Mouse (Mus musculus) hindbrain, embryonic 16.5 days (tissue): ENCODE measurements at regions not wholly inside any gene's neighbourhood (a gene's known extent, or its start where the extent isn't known, plus 50 kb on each side); places are given as distances from the start of the nearest gene placed in this dataset.

ENCODE experiments used
- ATAC-seq: fragments of 200-750 bp; cut with Nextera tagmentation; 2 replicates; pipeline ENCODE4 v1.8.0; 2017; ENCODE audit warnings: moderate TSS enrichment, moderate library complexity
- H3K27ac ChIP-seq: fragments of 300-500 bp; sonication (generic); 2 replicates; pipeline ENCODE4 v1.5.1; 2014; ENCODE audit warnings: low read depth, mild to moderate bottlenecking, control low read depth, low read length, moderate library complexity
- H3K27me3 ChIP-seq: fragments of 300-500 bp; sonication (generic); replicated peaks from 2 replicates; pipeline ENCODE4 v1.6.1; 2014; ENCODE audit warnings: low read length; ENCODE audit not compliant: control insufficient read depth, insufficient read depth
- H3K36me3 ChIP-seq: fragments of 300-500 bp; sonication (generic); 2 replicates; pipeline ENCODE4 v1.6.1; 2014; ENCODE audit warnings: mild to moderate bottlenecking, low read length, moderate library complexity, mixed read lengths; ENCODE audit not compliant: control insufficient read depth, insufficient read depth
- H3K4me1 ChIP-seq: fragments of 300-500 bp; sonication (generic); 2 replicates; pipeline ENCODE4 v1.6.1; 2014; ENCODE audit warnings: low read depth, low read length; ENCODE audit not compliant: control insufficient read depth, insufficient read depth
- H3K4me2 ChIP-seq: fragments of 300-500 bp; sonication (generic); 2 replicates; pipeline ENCODE4 v1.6.1; 2014; ENCODE audit warnings: mild to moderate bottlenecking, low read length, control low read depth, moderate library complexity
- H3K4me3 ChIP-seq: fragments of 300-500 bp; sonication (generic); 2 replicates; pipeline ENCODE4 v1.5.1; 2014; ENCODE audit warnings: mild to moderate bottlenecking, low read length, control low read depth, moderate library complexity
- H3K9ac ChIP-seq: fragments of 300-500 bp; sonication (generic); 2 replicates; pipeline ENCODE4 v1.6.1; 2014; ENCODE audit warnings: low read depth, mild to moderate bottlenecking, control low read depth, low read length, moderate library complexity
- H3K9me3 ChIP-seq: fragments of 300-500 bp; sonication (generic); 2 replicates; pipeline ENCODE4 v1.6.1; 2014; ENCODE audit warnings: mild to moderate bottlenecking, low read length, moderate library complexity; ENCODE audit not compliant: control insufficient read depth
- WGBS: fragments of 180-500 bp; shearing (Covaris S2); extraction: QIAGEN DNeasy Blood & Tissue Kit; methylation state at CpG from one replicate; pipeline ENCODE4 v1.1.7; 2014; 5-methylcytosine and 5-hydroxymethylcytosine counted together

DNA sequence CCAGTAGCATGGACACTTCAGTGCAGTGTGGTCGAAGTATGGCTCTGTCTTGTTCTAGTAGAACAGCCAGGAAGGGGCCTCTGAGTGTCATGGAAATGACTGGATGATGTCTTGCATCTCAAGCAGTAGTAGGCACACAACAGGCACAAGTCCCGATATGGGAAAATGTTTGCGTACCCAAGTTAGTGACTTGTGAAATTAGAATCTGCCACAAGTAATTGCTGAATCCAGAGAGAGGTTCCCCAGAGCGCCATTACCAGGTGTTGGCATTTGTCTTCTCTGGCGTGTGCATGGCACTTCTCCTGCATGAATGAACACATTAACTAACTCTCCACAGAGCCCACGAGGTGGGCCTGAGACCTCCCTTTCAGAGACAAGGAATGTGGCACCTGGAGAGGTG lies 199.3 kb downstream of the Ackr3 start:
- ATAC-seq = peak; percentile 60; the same call in 1 of the 2 replicates
- Histone ChIP-seq H3K9ac (no peak overlapping the region), H3K4me1 (peaks cover 7% of the 10 kb centered on the region), H3K36me3 (no peaks in the 10 kb centered on the region), H3K27me3 (no peaks in the 10 kb centered on the region), H3K9me3 (no peaks in the 10 kb centered on the region), H3K27ac (no peak overlapping the region), H3K4me3 (no peak overlapping the region), H3K4me2 (no peak overlapping the region)
- WGBS = 52% methylated on average over 6 of the region's 6 CpGs

DNA sequence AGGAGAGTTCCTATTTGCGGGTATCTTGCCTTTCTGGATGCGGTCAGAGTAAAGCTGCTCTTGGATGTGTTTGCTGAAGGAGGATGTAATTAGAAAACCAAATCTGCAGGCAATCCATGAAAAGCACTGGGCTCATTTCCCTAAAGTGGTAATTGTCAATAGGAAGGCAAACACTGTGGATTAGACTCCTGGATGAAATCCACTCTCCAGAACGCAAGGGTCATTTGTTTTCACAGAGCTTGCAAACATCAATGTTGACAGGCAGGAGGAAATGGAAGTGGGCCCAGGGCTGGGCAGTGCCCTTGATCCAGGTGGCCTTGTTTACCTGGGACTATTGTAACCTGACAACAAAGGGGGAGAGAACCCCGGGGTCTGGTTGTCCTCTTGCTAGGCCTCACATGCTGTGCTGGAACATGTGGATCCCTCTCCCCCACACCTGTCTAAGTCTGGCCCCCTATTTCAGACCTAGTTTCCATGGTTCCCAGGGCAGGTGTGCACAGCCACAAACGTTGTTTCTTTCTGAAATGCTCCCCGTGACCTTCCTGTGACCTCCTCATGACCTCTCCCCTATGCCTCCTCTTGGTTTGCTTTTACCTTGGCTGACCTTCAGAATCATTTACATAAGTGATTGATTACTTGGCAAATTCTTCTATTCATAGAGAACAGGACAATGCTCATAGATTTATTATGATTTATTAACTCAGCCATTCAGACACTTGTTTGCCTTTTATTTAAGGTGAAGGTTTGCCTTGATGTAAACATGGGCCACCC lies 197.9 kb upstream of the Cops8 start:
- peak overlapping the region; percentile 51; the same call in 1 of the 2 replicates for H3K27ac ChIP-seq
- WGBS = 32% methylated on average over 6 of the region's 6 CpGs
- peaks cover 7% of the 10 kb centered on the region for H3K4me1 ChIP-seq
- no peak overlapping the region for H3K4me3 ChIP-seq
- H3K4me2 ChIP-seq = no peak overlapping the region
- H3K9me3 ChIP-seq = no peaks in the 10 kb centered on the region
- H3K9ac ChIP-seq = no peak overlapping the region
- no peak for ATAC-seq
- no peaks in the 10 kb centered on the region for H3K36me3 ChIP-seq
- H3K27me3 ChIP-seq = no peaks in the 10 kb centered on the region

DNA sequence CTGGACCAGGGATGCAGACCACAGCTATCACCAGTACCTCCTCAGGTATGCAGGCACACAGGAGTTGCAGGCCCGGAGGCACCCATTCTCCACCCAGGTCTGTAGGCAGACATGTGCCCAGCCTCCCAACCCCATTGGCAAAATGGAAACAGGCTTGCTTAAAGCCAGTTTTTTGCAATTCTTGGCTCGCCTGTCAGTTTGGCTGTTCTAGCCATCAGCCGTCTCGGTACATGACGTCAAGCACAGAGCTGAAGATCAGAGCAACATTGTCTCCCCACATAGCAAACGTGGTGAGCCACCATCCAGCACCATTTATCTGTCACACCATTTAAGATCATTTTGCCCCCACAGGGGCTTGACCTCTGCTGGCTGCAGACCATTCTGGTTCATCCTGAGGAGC lies 196.1 kb upstream of the Cops8 start:
- peaks cover 7% of the 10 kb centered on the region for H3K4me1 ChIP-seq
- no peak overlapping the region for H3K4me2 ChIP-seq
- H3K9me3 ChIP-seq = no peaks in the 10 kb centered on the region
- no peak overlapping the region for H3K4me3 ChIP-seq
- no peak overlapping the region for H3K9ac ChIP-seq
- no peak overlapping the region for H3K27ac ChIP-seq
- H3K36me3 ChIP-seq = no peaks in the 10 kb centered on the region
- H3K27me3 ChIP-seq = no peaks in the 10 kb centered on the region
- 89% methylated on average over 6 of the region's 6 CpGs for WGBS
- ATAC-seq = no peak

DNA sequence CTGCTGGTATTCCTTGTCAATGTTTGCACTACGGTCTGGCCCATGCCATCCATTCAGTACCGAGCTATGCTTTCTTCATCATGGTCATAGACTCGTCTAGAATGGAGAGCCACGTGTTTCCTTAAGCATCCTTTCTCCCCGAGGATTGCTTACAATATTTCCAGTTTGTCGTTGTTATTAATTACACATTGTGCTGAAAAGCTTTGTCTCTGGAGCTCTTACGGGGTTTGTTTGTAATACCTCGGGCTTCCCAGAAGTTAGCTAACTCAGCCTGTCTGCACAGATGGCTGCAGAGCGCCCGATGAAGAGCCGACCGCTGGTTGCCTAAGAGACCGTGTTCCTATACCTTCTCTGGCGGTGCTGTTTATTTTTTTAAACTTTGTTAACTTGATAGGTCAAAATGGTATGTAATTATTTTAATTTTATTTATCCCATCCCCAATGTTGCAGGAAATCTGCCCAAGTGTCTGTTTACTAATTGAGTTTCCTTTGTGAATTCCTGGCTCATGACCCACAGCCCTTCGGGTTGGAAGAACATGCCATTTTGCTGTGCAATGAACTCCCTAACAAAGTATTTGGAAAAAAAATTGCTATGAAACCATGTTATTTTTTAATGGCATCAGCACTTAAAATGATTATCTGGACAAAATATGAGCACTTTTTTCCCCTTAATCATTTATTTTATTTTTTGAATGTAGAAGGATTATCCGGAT lies 194.1 kb upstream of the Cops8 start:
- Histone ChIP-seq H3K27me3 (no peaks in the 10 kb centered on the region), H3K4me2 (no peak overlapping the region), H3K27ac (no peak overlapping the region), H3K9ac (no peak overlapping the region), H3K9me3 (no peaks in the 10 kb centered on the region), H3K4me1 (peaks cover 4% of the 10 kb centered on the region), H3K4me3 (no peak overlapping the region), H3K36me3 (no peaks in the 10 kb centered on the region)
- ATAC-seq = no peak
- WGBS = 75% methylated on average over 16 of the region's 16 CpGs

DNA sequence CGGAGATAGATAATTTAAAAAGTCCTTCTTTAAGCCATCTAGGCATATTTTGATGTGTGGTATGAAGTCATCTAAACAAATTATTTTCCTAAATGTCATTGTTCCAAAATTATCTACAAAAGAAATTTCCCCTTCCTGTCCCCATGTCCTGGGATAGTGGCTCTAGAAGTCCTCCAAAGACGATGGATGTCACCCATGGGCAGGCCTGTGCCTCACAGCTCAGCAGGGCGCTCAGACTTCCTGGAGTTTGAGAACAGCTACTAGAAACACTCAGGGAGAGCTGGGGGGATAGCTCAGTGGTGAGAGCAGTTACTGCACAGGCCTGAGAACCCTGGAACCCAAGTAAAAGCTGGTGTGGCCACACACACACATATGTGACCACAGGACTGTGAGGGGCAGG lies 193.5 kb upstream of the Cops8 start:
- ATAC-seq = no peak
- H3K36me3 ChIP-seq = no peaks in the 10 kb centered on the region
- H3K4me1 ChIP-seq = peaks cover 4% of the 10 kb centered on the region
- H3K9ac ChIP-seq = no peak overlapping the region
- 83% methylated on average over 3 of the region's 3 CpGs for WGBS
- no peaks in the 10 kb centered on the region for H3K27me3 ChIP-seq
- no peak overlapping the region for H3K4me2 ChIP-seq
- no peaks in the 10 kb centered on the region for H3K9me3 ChIP-seq
- H3K27ac ChIP-seq = no peak overlapping the region
- H3K4me3 ChIP-seq = no peak overlapping the region

DNA sequence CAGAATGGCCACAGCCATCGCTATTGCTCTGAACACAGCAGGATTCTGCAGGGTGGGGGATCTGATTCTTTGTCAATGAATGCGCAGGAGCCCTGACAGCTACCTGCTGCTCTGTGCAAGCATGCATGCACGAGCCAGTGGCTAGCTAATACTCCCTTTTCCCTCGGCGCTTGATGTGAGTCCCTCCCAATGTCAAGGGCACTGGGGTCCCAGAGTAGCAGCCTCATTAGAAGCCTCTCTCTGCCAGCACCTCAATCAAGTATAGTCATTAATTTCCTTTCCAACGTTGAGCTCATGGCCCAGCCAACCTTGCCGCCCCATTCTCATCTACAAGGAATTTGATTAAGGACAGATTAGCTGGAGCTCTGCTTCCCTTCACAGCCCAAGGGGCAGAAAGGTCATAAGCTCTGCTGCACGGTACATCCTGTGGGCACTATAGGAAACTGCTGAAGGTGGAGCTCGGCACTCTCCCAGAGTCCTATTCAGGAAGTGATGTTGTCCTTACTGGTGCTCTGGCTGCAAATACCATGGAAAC lies 190.2 kb upstream of the Cops8 start:
- Histone ChIP-seq H3K36me3 (no peaks in the 10 kb centered on the region), H3K4me1 (no peaks in the 10 kb centered on the region), H3K27ac (no peak overlapping the region), H3K4me2 (no peak overlapping the region), H3K4me3 (no peak overlapping the region), H3K9ac (no peak overlapping the region), H3K9me3 (no peaks in the 10 kb centered on the region), H3K27me3 (no peaks in the 10 kb centered on the region)
- ATAC-seq = no peak
- 29% methylated on average over 9 of the region's 9 CpGs for WGBS

DNA sequence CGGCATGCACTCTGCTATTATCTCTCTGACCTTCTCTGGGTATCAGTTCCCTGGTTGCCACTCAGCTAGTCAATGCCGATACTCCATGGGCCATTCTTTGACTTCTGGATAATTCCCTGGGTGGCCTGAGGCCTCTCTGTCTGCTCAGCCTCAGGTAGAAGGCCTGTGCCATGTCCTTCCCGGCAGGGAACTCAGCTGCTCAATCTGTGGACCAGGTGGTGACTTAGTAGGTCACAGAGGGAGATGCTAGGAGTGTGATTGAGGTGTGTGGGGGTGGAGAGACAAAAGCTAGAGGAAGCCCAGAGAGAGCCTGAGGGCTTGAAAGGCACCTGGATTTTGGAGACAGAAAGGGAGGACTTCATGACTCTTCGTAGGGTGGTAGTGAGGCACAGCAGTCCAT lies 188.0 kb upstream of the Cops8 start:
- ATAC-seq = no peak
- H3K36me3 ChIP-seq = no peaks in the 10 kb centered on the region
- no peaks in the 10 kb centered on the region for H3K4me1 ChIP-seq
- H3K27me3 ChIP-seq = no peaks in the 10 kb centered on the region
- no peaks in the 10 kb centered on the region for H3K9me3 ChIP-seq
- no peak overlapping the region for H3K9ac ChIP-seq
- 94% methylated on average over 4 of the region's 4 CpGs for WGBS
- H3K4me2 ChIP-seq = no peak overlapping the region
- no peak overlapping the region for H3K27ac ChIP-seq
- no peak overlapping the region for H3K4me3 ChIP-seq

DNA sequence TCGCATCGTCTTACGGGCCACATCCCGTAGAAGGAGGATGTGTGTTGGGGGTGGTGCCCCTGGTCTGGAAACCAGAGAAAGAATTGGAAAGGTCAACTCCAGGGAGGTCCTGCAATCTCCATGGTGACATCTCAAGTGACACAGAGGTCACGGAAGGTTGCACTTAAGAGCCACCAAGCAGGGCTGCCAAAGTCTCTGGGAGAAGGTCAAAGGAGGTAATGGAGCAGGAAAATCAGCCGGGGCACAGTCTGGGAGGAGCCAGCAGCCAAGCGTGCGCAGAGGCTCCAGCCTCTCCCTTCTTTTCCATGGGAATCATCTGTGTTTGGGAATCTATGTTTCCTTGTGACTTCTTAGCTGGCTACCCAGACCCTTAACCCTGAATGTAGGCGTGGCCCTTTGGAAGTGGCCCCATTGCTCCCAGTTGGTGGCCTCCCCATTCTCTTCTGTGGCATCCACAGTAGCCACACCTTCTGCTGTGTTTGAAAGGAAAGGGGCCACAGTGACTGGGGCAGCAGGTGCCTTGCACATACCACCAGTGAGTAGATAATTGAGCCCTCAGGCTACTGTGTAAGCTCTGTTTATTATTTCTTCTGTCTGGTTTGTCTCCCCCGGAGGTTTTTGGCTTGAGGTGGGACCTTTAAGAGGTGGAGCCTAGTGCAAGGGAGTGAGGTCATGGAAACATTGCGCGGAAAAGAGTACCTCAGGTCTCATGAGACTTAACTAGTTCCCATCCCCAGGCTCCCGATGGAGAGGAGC lies 178.5 kb upstream of the Cops8 start:
- no peak overlapping the region for H3K4me2 ChIP-seq
- no peak overlapping the region for H3K9ac ChIP-seq
- WGBS = 9% methylated on average over 13 of the region's 13 CpGs
- no peak overlapping the region for H3K4me3 ChIP-seq
- H3K4me1 ChIP-seq = no peaks in the 10 kb centered on the region
- no peaks in the 10 kb centered on the region; the same call in 1 of the 2 replicates for H3K27me3 ChIP-seq
- no peaks in the 10 kb centered on the region for H3K9me3 ChIP-seq
- H3K27ac ChIP-seq = no peak overlapping the region
- ATAC-seq = no peak
- no peaks in the 10 kb centered on the region for H3K36me3 ChIP-seq

DNA sequence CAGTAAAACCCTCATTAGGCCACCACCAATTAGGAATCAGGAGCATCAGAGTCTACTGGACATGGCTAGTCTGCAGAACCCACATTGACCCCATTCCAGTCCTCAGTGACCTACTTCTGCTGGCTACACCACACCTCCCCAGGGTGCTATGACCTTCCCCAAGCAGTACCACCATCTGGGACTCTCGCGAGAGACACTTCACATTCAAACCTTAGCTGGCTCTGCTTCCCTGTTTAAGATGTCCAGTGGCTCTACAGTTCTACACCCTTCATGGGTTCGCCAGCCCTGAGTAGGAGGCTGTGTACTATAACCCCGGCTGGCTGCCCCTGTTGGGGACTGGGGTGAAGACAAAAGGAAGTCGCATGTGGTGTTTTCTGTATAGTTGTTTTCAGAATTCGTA lies 174.4 kb upstream of the Cops8 start:
- H3K9me3 ChIP-seq = no peaks in the 10 kb centered on the region
- ATAC-seq = no peak
- H3K27me3 ChIP-seq = no peaks in the 10 kb centered on the region; the same call in 1 of the 2 replicates
- 91% methylated on average over 6 of the region's 6 CpGs for WGBS
- H3K4me3 ChIP-seq = no peak overlapping the region
- H3K36me3 ChIP-seq = no peaks in the 10 kb centered on the region
- no peaks in the 10 kb centered on the region for H3K4me1 ChIP-seq
- no peak overlapping the region for H3K4me2 ChIP-seq
- H3K9ac ChIP-seq = no peak overlapping the region
- H3K27ac ChIP-seq = no peak overlapping the region
